Mouse (Mus musculus): ENCODE measurements at regions not wholly inside any gene's neighbourhood (a gene's known extent, or its start where the extent isn't known, plus 50 kb on each side); places are given as distances from the start of the nearest gene placed in this dataset.

GRCm38 (mm10) chr5:119373774-119374700, 296.4 kb upstream of the Tbx3 start:
- TF ChIP-seq CTCF (IDR thresholded peaks at IDR 0.05) (no peak), EP300 (IDR thresholded peaks at IDR 0.05) (no peak)

Measured in lung, postnatal 0 days (tissue).